13 mouse cellular contexts compared by ENCODE assay signal in genomic region chr3:106788440-106788887, GRCm38 (mm10). TPM values are rescaled to one million over a fixed set of nuclear protein-coding genes. Genes with fewer than 3 reads are reported as not detected.
A peak's percentile ranks its signal among the peaks of the same experiment; 100 is the strongest.
DNase-seq lines count a peak whose midpoint lies in the region; ATAC-seq and TF ChIP-seq lines count a peak whose summit lies in the region.
"Had no signal": no experiment of that assay in that cellular context is flagged by ENCODE, and none has a peak within 500 bp of the region (broad histone marks: within the 10 kb centered on the region; RNA-seq: fewer than 3 reads in every experiment).

No protein-coding gene starts in this region.

- no peak overlapping the region for H3K9ac ChIP-seq in kidney, embryonic 14.5 days (ENCODE audit: low read depth, low read length)
- no peak overlapping the region for H3K9ac ChIP-seq in hindbrain, embryonic 13.5 days

- DNase-seq in kidney, adult 2 months, result peak; percentile 57
- peak; percentile 49 to 58 for DNase-seq in B cell, adult 2 months
- peak; percentile 21 for DNase-seq in NIH3T3 (ENCODE audit: low read depth)
- DNase-seq in cerebellum, postnatal 25 days, result no peak
- no peak for DNase-seq in frontal cortex, postnatal 36 days (ENCODE audit: low spot score in 2 of 2)
- DNase-seq: gastrocnemius, postnatal 25 days; right cerebral cortex, postnatal 25 days had no signal

- TF ChIP-seq POLR2A in kidney, adult 2 months (IDR thresholded peaks at IDR 0.05; ENCODE audit: low read depth, low read length), result no peak

- ATAC-seq in kidney, embryonic 14.5 days (ENCODE audit: low FRiP score, low TSS enrichment), result no peak
- peak; percentile 48 for ATAC-seq in megakaryocyte, adult 5-6 weeks (ENCODE audit: poor library complexity, severe bottlenecking)
- no peak for ATAC-seq in hindbrain, embryonic 13.5 days (ENCODE audit: low FRiP score)

- no peaks in the 10 kb centered on the region for H3K9me3 ChIP-seq in kidney, embryonic 14.5 days (ENCODE audit: control insufficient read depth, low read length)
- no peaks in the 10 kb centered on the region for H3K9me3 ChIP-seq in hindbrain, embryonic 13.5 days

- no peaks in the 10 kb centered on the region for H3K4me1 ChIP-seq in kidney, adult 2 months (ENCODE audit: control insufficient read depth, insufficient read depth, low read length)
- no peaks in the 10 kb centered on the region for H3K4me1 ChIP-seq in kidney, embryonic 14.5 days (ENCODE audit: control insufficient read depth, insufficient read depth, low read length)
- H3K4me1 ChIP-seq in hindbrain, embryonic 13.5 days (replicated peaks), result no peaks in the 10 kb centered on the region

- H3K36me3 ChIP-seq in kidney, adult 2 months (ENCODE audit: control insufficient read depth, insufficient read depth, low read length), result no peaks in the 10 kb centered on the region
- H3K36me3 ChIP-seq in kidney, embryonic 14.5 days (ENCODE audit: control insufficient read depth, insufficient read depth, low read length), result no peaks in the 10 kb centered on the region
- no peaks in the 10 kb centered on the region for H3K36me3 ChIP-seq in hindbrain, embryonic 13.5 days

- no peak overlapping the region for H3K4me2 ChIP-seq in kidney, embryonic 14.5 days (replicated peaks; ENCODE audit: low read depth, low read length)
- H3K4me2 ChIP-seq in hindbrain, embryonic 13.5 days, result no peak overlapping the region

- peak overlapping the region; percentile 45; the same call in 1 of the 2 replicates for H3K27ac ChIP-seq in kidney, adult 2 months (ENCODE audit: insufficient read depth, low read depth, low read length)
- no peak overlapping the region for H3K27ac ChIP-seq in kidney, embryonic 14.5 days (ENCODE audit: low read depth, low read length)
- H3K27ac ChIP-seq in hindbrain, embryonic 13.5 days, result no peak overlapping the region

- no peaks in the 10 kb centered on the region for H3K27me3 ChIP-seq in kidney, adult 2 months (replicated peaks; ENCODE audit: control insufficient read depth, insufficient read depth, low read length)
- H3K27me3 ChIP-seq in kidney, embryonic 14.5 days (ENCODE audit: control insufficient read depth, insufficient read depth, low read length), result no peaks in the 10 kb centered on the region
- no peaks in the 10 kb centered on the region for H3K27me3 ChIP-seq in hindbrain, embryonic 13.5 days

- H3K4me3 ChIP-seq in kidney, adult 2 months (ENCODE audit: insufficient read depth, low read depth, low read length), result no peak overlapping the region
- no peak overlapping the region for H3K4me3 ChIP-seq in kidney, embryonic 14.5 days (ENCODE audit: low read length)
- H3K4me3 ChIP-seq in hindbrain, embryonic 13.5 days, result no peak overlapping the region

- 49% methylated on average over 2 of the region's 2 CpGs for WGBS in kidney, adult 2 months
- 53% methylated on average over 2 of the region's 2 CpGs for WGBS in kidney, embryonic 14.5 days
- WGBS in hindbrain, embryonic 13.5 days, result 74% methylated on average over 2 of the region's 2 CpGs

- TF ChIP-seq CTCF in kidney, adult 2 months (conservative IDR thresholded peaks at IDR 0.05; ENCODE audit: insufficient read depth, insufficient read length, low read depth, low read length), result no peak

RNA-seq across cellular contexts. Expression of gene Cd53, which starts 1.5 kb away (rescaled TPM):
- polyA plus RNA-seq in kidney, adult 2 months (2012; rRNA removed), result 2.9 and 11.5 TPM in 2 replicates
- 4.2 and 4.5 TPM in 2 replicates for polyA plus RNA-seq in kidney, embryonic 14.5 days (2014; fragmentation: Nextera tagmentation; extraction: Ambion mirVana)
- 586 and 665 TPM in 2 replicates for total RNA-seq in megakaryocyte, adult 5-6 weeks (2015)
- 642 and 690 TPM in 2 replicates for total RNA-seq in megakaryocyte, adult 5-6 weeks (2017)
- 5.5 TPM in 2 replicates for polyA plus RNA-seq in hindbrain, embryonic 13.5 days (2015; fragmentation: Nextera tagmentation; extraction: Ambion mirVana)

RNA-seq across cellular contexts. Expression of gene Olfr266, which starts 37.6 kb away (rescaled TPM):
- not detected in 2 replicates for polyA plus RNA-seq in kidney, adult 2 months (2012; rRNA removed)
- polyA plus RNA-seq in kidney, embryonic 14.5 days (2014; fragmentation: Nextera tagmentation; extraction: Ambion mirVana), result not detected in 2 replicates
- not detected in 2 replicates for total RNA-seq in megakaryocyte, adult 5-6 weeks (2015)
- total RNA-seq in megakaryocyte, adult 5-6 weeks (2017), result not detected in 2 replicates
- polyA plus RNA-seq in hindbrain, embryonic 13.5 days (2015; fragmentation: Nextera tagmentation; extraction: Ambion mirVana), result not detected in 2 replicates
- total RNA-seq: gastrocnemius, postnatal 25 days had no signal
- polyA plus RNA-seq: embryonic facial prominence, embryonic 11.5 days; limb, embryonic 14.5 days; neural tube, embryonic 11.5 days had no signal

Comparison
In these comparisons a context has a peak if more than half of its experiments do, and no peak if none do; other contexts are left out.
1. DNase-seq: peak in kidney, adult 2 months (single experiment), B cell, adult 2 months (2 of 2) and NIH3T3 (single experiment); none in cerebellum, postnatal 25 days (0 of 2) and frontal cortex, postnatal 36 days (0 of 2).